9 mouse cellular contexts compared by ENCODE assay signal in the genomic region with DNA sequence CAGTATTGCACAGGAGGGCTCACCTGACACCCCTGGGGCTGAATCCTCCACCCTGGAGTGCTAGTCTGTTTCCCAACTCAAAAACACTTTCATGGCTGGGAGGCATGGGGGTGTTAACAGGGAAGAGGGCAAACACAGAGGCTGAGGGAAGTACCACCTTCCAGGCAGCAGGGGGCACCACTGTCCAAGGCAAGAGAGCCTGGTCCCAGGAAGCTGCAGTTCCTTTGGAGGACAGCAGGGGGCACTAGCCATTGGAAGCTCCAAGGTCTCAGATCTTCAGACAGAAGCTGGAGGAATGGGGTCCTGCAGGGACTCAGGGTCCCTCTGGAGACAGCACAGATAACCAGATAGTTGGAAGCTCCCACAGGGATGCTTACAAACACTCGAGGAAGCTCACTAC. TPM values are rescaled to one million over a fixed set of nuclear protein-coding genes. Genes with fewer than 3 reads are reported as not detected.
DNase-seq lines count a peak whose midpoint lies in the region; ATAC-seq and TF ChIP-seq lines count a peak whose summit lies in the region.
"Had no signal": no experiment of that assay in that cellular context is flagged by ENCODE, and none has a peak within 500 bp of the region (broad histone marks: within the 10 kb centered on the region; RNA-seq: fewer than 3 reads in every experiment).

No protein-coding gene starts in this region.

- DNase-seq in heart, adult 11 months = peak; percentile 97
- DNase-seq in gastrocnemius, postnatal 14 days = peak; percentile 90
- peak; percentile 89 for DNase-seq in kidney, adult 18-20 months
- DNase-seq in limb, embryonic 11.5 days (ENCODE audit: low spot score) = peak; percentile 97
- peak; percentile 29 to 77 for DNase-seq in spleen, adult 2 months (ENCODE audit: low read depth in 1 of 2, low spot score in 2 of 2)

- H3K4me1 ChIP-seq in heart, embryonic 12.5 days (replicated peaks) = peaks cover 38% of the 10 kb centered on the region
- peaks cover 8% of the 10 kb centered on the region for H3K4me1 ChIP-seq in cortical plate, adult 2 months (ENCODE audit: control insufficient read depth, insufficient read depth, low read length)
- H3K4me1 ChIP-seq in limb, embryonic 11.5 days (ENCODE audit: control insufficient read depth, insufficient read depth, low read length) = no peaks in the 10 kb centered on the region
- H3K4me1 ChIP-seq in midbrain, embryonic 16.5 days (ENCODE audit: control insufficient read depth, insufficient read depth, low read length) = peaks cover 9% of the 10 kb centered on the region
- no peaks in the 10 kb centered on the region for H3K4me1 ChIP-seq in spleen, adult 2 months (ENCODE audit: control insufficient read depth, insufficient read depth, insufficient read length)

- no peak overlapping the region for H3K9ac ChIP-seq in heart, embryonic 12.5 days
- no peak overlapping the region for H3K9ac ChIP-seq in limb, embryonic 11.5 days (ENCODE audit: low read length)
- H3K9ac ChIP-seq in midbrain, embryonic 16.5 days (ENCODE audit: low read depth, low read length) = no peak overlapping the region

- no peak overlapping the region for H3K27ac ChIP-seq in heart, embryonic 12.5 days (ENCODE audit: poor library complexity, severe bottlenecking)
- H3K27ac ChIP-seq in cortical plate, adult 2 months (ENCODE audit: insufficient read depth, low read length) = no peak overlapping the region
- H3K27ac ChIP-seq in limb, embryonic 11.5 days (replicated peaks; ENCODE audit: low read depth, low read length) = no peak overlapping the region
- no peak overlapping the region for H3K27ac ChIP-seq in midbrain, embryonic 16.5 days (ENCODE audit: low read length)
- no peak overlapping the region for H3K27ac ChIP-seq in spleen, adult 2 months (ENCODE audit: insufficient read depth, low read length)

- H3K36me3 ChIP-seq in heart, embryonic 12.5 days = peaks cover 58% of the 10 kb centered on the region
- H3K36me3 ChIP-seq in limb, embryonic 11.5 days (ENCODE audit: control insufficient read depth, insufficient read depth, low read length) = no peaks in the 10 kb centered on the region
- no peaks in the 10 kb centered on the region for H3K36me3 ChIP-seq in midbrain, embryonic 16.5 days (ENCODE audit: control insufficient read depth, insufficient read depth, low read length)
- H3K36me3 ChIP-seq in spleen, adult 2 months (ENCODE audit: control insufficient read depth, insufficient read depth, low read length) = no peaks in the 10 kb centered on the region
- H3K36me3 ChIP-seq: G1E had no signal

- intact Hi-C loops in gastrocnemius, postnatal 14 days (cut with DNase I; ENCODE audit: low total_unique reads) = loop anchor here (5.0 kb wide), 1 partner anchor 58 kb away; no protein-coding TSS in a partner anchor

- H3K4me3 ChIP-seq in heart, embryonic 12.5 days = no peak overlapping the region
- H3K4me3 ChIP-seq in cortical plate, adult 2 months (ENCODE audit: insufficient read depth, low read length) = no peak overlapping the region
- no peak overlapping the region for H3K4me3 ChIP-seq in limb, embryonic 11.5 days (ENCODE audit: low read depth, low read length)
- H3K4me3 ChIP-seq in midbrain, embryonic 16.5 days (ENCODE audit: low read depth, low read length) = no peak overlapping the region
- no peak overlapping the region for H3K4me3 ChIP-seq in spleen, adult 2 months (ENCODE audit: extremely low read depth, insufficient read depth, insufficient read length)

- peak; percentile 100 for TF ChIP-seq CTCF in cortical plate, adult 2 months (IDR thresholded peaks at IDR 0.05; ENCODE audit: extremely low read depth, insufficient read depth, low read length)
- peak; percentile 100 for TF ChIP-seq CTCF in spleen, adult 2 months (IDR thresholded peaks at IDR 0.05; ENCODE audit: extremely low read depth, insufficient read depth, insufficient read length, insufficient replicate concordance)

- no peak for TF ChIP-seq POLR2A in cortical plate, adult 2 months (IDR thresholded peaks at IDR 0.05; ENCODE audit: extremely low read depth, insufficient read depth, low read length)
- no peak for TF ChIP-seq POLR2A in spleen, adult 2 months (IDR thresholded peaks at IDR 0.05; ENCODE audit: low read depth, low read length)

- no peaks in the 10 kb centered on the region for H3K9me3 ChIP-seq in heart, embryonic 12.5 days (replicated peaks)
- H3K9me3 ChIP-seq in limb, embryonic 11.5 days (ENCODE audit: control insufficient read depth, low read length) = no peaks in the 10 kb centered on the region
- H3K9me3 ChIP-seq in midbrain, embryonic 16.5 days (replicated peaks; ENCODE audit: control insufficient read depth, low read length, poor library complexity, severe bottlenecking) = no peaks in the 10 kb centered on the region

- ATAC-seq in heart, embryonic 12.5 days (ENCODE audit: insufficient number of reproducible peaks, low FRiP score) = no peak; the same call in 1 of the 2 replicates
- ATAC-seq in limb, embryonic 11.5 days (ENCODE audit: insufficient number of reproducible peaks, low FRiP score, low TSS enrichment, low read depth) = no peak
- ATAC-seq in midbrain, embryonic 16.5 days = peak; percentile 51; the same call in 1 of the 2 replicates

- WGBS in heart, embryonic 12.5 days = 14% methylated on average over 1 of the region's 1 CpGs
- 26% methylated on average over 1 of the region's 1 CpGs for WGBS in limb, embryonic 11.5 days
- WGBS in midbrain, embryonic 16.5 days = 14% methylated on average over 1 of the region's 1 CpGs
- 56% methylated on average over 1 of the region's 1 CpGs for WGBS in spleen, adult 2 months

- no peak overlapping the region for H3K4me2 ChIP-seq in heart, embryonic 12.5 days
- H3K4me2 ChIP-seq in limb, embryonic 11.5 days (ENCODE audit: low read depth, severe bottlenecking) = no peak overlapping the region
- H3K4me2 ChIP-seq in midbrain, embryonic 16.5 days (ENCODE audit: low read length) = no peak overlapping the region

- H3K27me3 ChIP-seq in heart, embryonic 12.5 days (replicated peaks) = no peaks in the 10 kb centered on the region
- H3K27me3 ChIP-seq in limb, embryonic 11.5 days (ENCODE audit: control insufficient read depth, insufficient read depth, low read length) = no peaks in the 10 kb centered on the region
- H3K27me3 ChIP-seq in midbrain, embryonic 16.5 days (ENCODE audit: control insufficient read depth, insufficient read depth, low read depth, low read length) = no peaks in the 10 kb centered on the region
- no peaks in the 10 kb centered on the region for H3K27me3 ChIP-seq in spleen, adult 2 months (ENCODE audit: control insufficient read depth, insufficient read depth, low read length)

RNA-seq across cellular contexts. Expression of gene Crybb3, which starts 18.2 kb away (rescaled TPM):
- 1.4 and 1.5 TPM in 2 replicates for polyA plus RNA-seq in heart, embryonic 12.5 days (2016; fragmentation: Nextera tagmentation; extraction: Ambion mirVana)
- polyA plus RNA-seq in cortical plate, adult 2 months (2012; rRNA removed) = 4.6 and 5.7 TPM in 2 replicates
- 1 to 10 TPM in 1 of 2 experiments, under 1 TPM in 1; 0.94 to 2.0 TPM for total RNA-seq in gastrocnemius, postnatal 14 days (2021)
- polyA plus RNA-seq in limb, embryonic 11.5 days (2014; fragmentation: Nextera tagmentation; extraction: Ambion mirVana) = 0.39 and 0.78 TPM in 2 replicates
- polyA plus RNA-seq in midbrain, embryonic 16.5 days (2015; fragmentation: Nextera tagmentation; extraction: Ambion mirVana) = 0.60 and 2.3 TPM in 2 replicates
- 1.7 and 2.7 TPM in 2 replicates for polyA plus RNA-seq in spleen, adult 2 months (2012; rRNA removed)
- total RNA-seq: G1E had no signal
- polyA plus RNA-seq: G1E had no signal

RNA-seq across cellular contexts. Expression of gene Crybb2, which starts 29.6 kb away (rescaled TPM):
- polyA plus RNA-seq in heart, embryonic 12.5 days (2016; fragmentation: Nextera tagmentation; extraction: Ambion mirVana) = not detected in 2 replicates
- not detected in 2 replicates for polyA plus RNA-seq in cortical plate, adult 2 months (2012; rRNA removed)
- total RNA-seq in gastrocnemius, postnatal 14 days (2021) = not detected
- not detected in 2 replicates for polyA plus RNA-seq in limb, embryonic 11.5 days (2014; fragmentation: Nextera tagmentation; extraction: Ambion mirVana)
- not detected in 2 replicates for polyA plus RNA-seq in midbrain, embryonic 16.5 days (2015; fragmentation: Nextera tagmentation; extraction: Ambion mirVana)
- not detected in 2 replicates for polyA plus RNA-seq in spleen, adult 2 months (2012; rRNA removed)
- total RNA-seq: G1E had no signal
- polyA plus RNA-seq: G1E had no signal
